Comparison of ENCODE assay signal across 8 mouse cellular contexts in the genomic region with DNA sequence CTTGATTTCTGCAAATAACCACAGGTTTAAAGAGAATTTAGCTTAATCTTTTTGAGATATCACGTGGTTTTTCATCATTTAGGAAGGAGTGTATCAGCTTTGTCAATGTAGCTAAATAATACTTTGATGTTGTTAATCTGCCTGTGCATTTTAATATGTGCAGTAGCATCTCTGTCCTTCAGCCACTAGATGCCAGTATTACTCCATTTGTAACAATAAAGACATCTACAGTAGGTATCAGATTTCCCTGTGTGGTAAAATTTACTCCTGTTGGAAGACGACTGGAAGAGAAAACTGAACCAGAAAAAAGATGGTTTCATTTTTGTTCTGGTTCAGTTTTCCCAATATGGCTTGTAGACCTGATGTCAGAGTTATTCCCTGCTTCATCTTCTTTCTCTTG. TPM values are rescaled to one million over a fixed set of nuclear protein-coding genes. Genes with fewer than 3 reads are reported as not detected.
DNase-seq lines count a peak whose midpoint lies in the region; ATAC-seq and TF ChIP-seq lines count a peak whose summit lies in the region.
"Had no signal": no experiment of that assay in that cellular context is flagged by ENCODE, and none has a peak within 500 bp of the region (broad histone marks: within the 10 kb centered on the region; RNA-seq: fewer than 3 reads in every experiment).

No protein-coding gene starts in this region.

- peaks cover 45% of the 10 kb centered on the region for H3K36me3 ChIP-seq in forebrain, embryonic 15.5 days

- H3K27ac ChIP-seq in left cerebral cortex, adult 2 months, result no peak overlapping the region
- H3K27ac ChIP-seq in forebrain, embryonic 15.5 days (replicated peaks), result no peak overlapping the region

- no peak for DNase-seq in left cerebral cortex, adult 2 months (ENCODE audit: extremely low spot score in 1 of 2, low spot score in 2 of 2)
- DNase-seq in left cerebral cortex, adult 11 months (ENCODE audit: low spot score), result no peak
- DNase-seq in NIH3T3 (ENCODE audit: low read depth), result peak; percentile 74
- DNase-seq in lung, postnatal 36 days, result no peak
- DNase-seq: gastrocnemius, postnatal 14 days had no signal

- TF ChIP-seq CTCF in left cerebral cortex, adult 2 months (IDR thresholded peaks at IDR 0.05), result peak; percentile 82

- WGBS in forebrain, embryonic 15.5 days, result 39% methylated on average over 2 of the region's 2 CpGs

- intact Hi-C loops in left cerebral cortex, adult 2 months (cut with DNase I), result loop anchor here (5.0 to 10.0 kb wide), 4 partner anchors 312 to 1239 kb away; a partner anchor contains a TSS

- H3K4me3 ChIP-seq in left cerebral cortex, adult 2 months, result no peak overlapping the region
- H3K4me3 ChIP-seq in forebrain, embryonic 15.5 days, result no peak overlapping the region

- H3K9me3 ChIP-seq in forebrain, embryonic 15.5 days, result no peaks in the 10 kb centered on the region

- H3K27me3 ChIP-seq in forebrain, embryonic 15.5 days, result no peaks in the 10 kb centered on the region

- peak; percentile 79 for ATAC-seq in forebrain, embryonic 15.5 days (replicated peaks)
- ATAC-seq in neutrophil, adult 5-6 weeks (ENCODE audit: extremely low read depth, insufficient number of reproducible peaks, low FRiP score, poor library complexity, severe bottlenecking), result 0 out of 2 replicates have a peak, but pooled peaks have one; percentile 28
- ATAC-seq in activated CD4-positive, CD25-positive, alpha-beta regulatory T cell, adult 4 months, result no peak

- H3K4me1 ChIP-seq in forebrain, embryonic 15.5 days, result no peaks in the 10 kb centered on the region

- no peak overlapping the region for H3K9ac ChIP-seq in forebrain, embryonic 15.5 days (replicated peaks)

- H3K4me2 ChIP-seq in forebrain, embryonic 15.5 days (replicated peaks), result no peak overlapping the region

RNA-seq across cellular contexts. Expression of a gene that starts 11.4 kb away (rescaled TPM):
- total RNA-seq in left cerebral cortex, adult 2 months (2021), result 10 to 100 TPM; 47.7 to 52.4 TPM
- 33.5 and 37.7 TPM in 2 replicates for polyA plus RNA-seq in forebrain, embryonic 15.5 days (2015; fragmentation: Nextera tagmentation; extraction: Ambion mirVana)
- 103 and 117 TPM in 2 replicates for total RNA-seq in neutrophil, adult 5-6 weeks (2017)
- polyA plus RNA-seq in activated CD4-positive, CD25-positive, alpha-beta regulatory T cell, adult 4 months (2017; shearing (Covaris generic)), result 10 to 100 TPM in 1 of 2 experiments, 1 to 10 TPM in 1; 8.8 to 15.9 TPM
